Mouse (Mus musculus): ENCODE measurements around the gene Mcm3ap. TPM values are rescaled to one million over a fixed set of nuclear protein-coding genes. Genes with fewer than 3 reads are reported as not detected.

Mcm3ap gene
- polyA plus RNA-seq, 1 experiment = 22.5 TPM

DNA sequence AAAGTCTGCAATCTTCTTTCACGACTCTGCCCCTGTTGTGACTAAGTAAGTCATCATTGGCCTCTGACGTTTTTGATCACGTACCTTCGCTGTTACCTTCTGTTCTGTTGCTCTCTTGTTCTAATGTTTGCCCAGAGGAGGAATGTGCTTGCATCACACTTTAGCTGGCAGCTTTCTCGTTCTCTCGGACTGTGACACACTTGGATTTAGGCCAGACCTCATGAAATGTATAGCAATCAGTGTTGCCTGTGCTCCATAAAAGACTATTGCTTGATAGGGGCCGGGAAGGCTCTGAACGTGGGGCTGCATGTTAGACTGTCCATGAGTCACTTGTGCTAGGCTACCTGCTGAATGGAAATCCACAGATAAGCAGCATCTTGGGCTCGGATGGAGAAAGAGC, 68.9 kb downstream of the Mcm3ap start:
- no peak for TF ChIP-seq GATA1 (IDR thresholded peaks at IDR 0.05; ENCODE audit: low read length)

DNA sequence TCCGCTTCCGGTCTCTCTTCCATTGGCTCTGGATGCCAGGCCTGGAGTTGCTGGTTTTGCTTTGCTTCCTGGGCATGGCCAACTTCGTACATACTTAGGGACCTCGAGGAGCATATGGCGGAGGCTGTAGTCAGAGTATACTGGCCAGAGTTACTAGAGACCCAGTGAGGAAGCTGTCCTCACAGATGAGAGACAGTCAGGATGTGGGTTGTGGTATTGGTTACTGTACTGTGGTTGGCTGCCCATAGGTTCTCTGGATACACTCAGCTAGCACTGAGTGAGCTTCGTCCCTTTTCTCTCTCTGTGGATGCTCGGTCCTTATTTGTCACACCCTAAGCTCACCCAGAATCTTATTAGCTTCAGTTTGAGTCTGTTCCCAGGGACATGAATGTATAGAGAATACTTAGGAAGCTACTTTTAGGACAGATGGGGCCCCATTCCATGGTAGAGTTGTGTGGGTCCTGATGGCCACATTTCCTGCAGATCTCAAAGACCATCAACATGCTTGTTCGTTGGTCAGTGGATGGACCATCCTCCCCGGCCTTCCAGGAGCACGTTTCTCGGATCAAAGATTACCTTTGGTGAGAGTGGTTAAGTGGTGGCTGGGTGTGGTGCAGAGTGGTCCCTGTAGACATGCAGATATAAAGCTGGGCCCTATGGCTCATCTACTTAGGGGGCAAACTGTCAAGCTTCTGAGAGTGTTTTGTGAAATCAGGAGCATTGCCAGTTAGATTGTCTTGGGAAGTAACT, 72.8 kb downstream of the Mcm3ap start:
- no peak for TF ChIP-seq GATA1 (IDR thresholded peaks at IDR 0.05; ENCODE audit: low read length)

DNA sequence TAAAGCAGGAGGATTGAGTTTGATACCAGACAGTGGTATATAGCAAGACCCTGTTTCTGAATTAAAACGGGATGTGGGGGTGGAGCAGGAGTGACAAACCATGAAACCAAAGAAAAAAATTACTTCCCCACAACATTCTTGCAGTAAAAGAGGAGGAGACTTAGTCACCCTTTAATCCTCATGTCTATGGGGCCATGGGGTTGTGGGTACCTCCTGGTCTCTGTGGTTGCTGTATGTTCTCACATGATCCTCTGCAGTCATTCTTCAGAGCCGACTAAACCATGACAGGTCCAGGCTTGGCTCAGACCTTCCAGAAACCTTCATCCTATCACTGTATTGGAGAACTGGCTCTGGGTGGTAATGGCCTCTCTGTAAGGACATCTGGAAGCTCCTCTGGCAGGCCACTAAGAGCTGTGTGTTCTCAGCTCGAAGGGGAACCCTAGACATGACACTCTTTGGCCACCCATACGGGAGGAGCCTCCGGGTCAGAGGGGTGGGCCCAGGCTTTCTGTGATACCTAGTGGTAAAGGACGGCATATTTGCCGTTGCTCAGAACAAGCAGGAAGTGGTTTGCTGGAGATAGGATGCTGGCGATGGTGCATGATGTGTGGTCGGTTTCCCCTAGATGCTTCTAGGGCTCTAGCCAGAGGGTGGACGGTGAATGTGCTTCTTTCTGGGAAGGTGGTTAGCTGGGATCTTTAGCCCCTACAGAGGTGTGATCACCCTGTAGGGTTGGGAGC, 74.1 kb downstream of the Mcm3ap start:
- TF ChIP-seq GATA1 (IDR thresholded peaks at IDR 0.05; ENCODE audit: low read length) = no peak

GRCm38 (mm10) chr10:76546566-76546965, 77.8 kb downstream of the Mcm3ap start:
- no peak for TF ChIP-seq GATA1 (IDR thresholded peaks at IDR 0.05; ENCODE audit: low read length)

DNA sequence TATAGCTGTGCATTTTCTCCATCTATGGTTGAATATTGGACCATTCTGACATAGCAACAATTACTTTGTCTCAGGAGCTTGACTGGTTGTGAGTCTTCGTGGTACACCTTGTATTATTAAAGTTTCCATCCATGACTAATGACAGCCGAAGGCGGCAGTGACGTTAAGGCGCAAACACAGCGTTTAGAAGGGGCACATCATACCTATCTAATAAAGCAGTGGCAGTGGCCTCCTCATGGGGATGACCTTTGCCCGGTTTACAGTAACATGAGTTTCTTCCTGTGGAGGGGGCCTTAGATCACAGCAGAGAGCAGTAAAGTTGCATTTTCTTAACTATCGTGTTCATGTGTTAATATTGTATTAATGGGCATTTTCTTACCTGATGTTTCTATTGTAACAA, 79.5 kb downstream of the Mcm3ap start:
- TF ChIP-seq GATA1 (IDR thresholded peaks at IDR 0.05; ENCODE audit: low read length) = no peak

DNA sequence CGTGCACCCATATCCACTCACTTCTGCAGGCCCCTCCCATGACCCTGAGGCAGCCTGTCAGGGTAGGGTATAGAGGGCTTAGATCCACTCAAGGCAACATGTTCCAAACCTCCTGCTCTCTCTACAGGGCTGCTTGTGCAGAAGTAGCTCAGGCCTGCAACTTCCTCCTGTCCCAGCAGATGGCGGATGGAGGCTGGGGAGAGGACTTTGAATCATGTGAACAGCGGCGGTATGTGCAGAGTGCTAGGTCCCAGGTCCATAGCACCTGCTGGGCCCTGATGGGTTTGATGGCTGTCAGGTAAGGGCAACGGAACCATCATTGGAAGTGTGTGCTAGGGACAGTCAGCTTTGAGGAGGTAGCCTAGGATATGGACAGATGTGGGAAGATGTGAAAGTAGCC, 81.7 kb downstream of the Mcm3ap start:
- TF ChIP-seq GATA1 (IDR thresholded peaks at IDR 0.05; ENCODE audit: low read length) = no peak

GRCm38 (mm10) chr10:76551556-76551955, 82.8 kb downstream of the Mcm3ap start:
- TF ChIP-seq GATA1 (IDR thresholded peaks at IDR 0.05; ENCODE audit: low read length) = no peak

GRCm38 (mm10) chr10:76554061-76554460, 85.3 kb downstream of the Mcm3ap start:
- no peak for TF ChIP-seq GATA1 (IDR thresholded peaks at IDR 0.05; ENCODE audit: low read length)

DNA sequence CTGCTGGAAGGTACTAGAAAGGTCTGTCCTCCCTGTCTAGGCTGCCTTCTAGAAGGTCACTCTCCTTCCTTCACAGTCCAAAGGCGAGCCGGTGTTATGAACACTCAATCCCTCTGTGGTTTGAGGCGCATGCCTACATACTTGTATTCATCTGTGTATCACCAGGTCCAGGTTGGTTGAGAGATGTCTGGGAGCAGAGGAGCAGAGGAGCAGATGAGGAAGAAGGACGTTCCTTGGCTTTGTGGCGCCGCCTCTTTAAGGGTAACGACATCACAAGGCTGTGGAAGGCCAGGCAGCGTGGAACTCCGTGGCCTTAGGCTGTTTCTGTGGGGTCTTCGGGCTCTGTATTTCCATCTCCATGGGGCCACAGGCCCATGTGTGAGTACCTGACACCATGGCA, 93.2 kb downstream of the Mcm3ap start, which contains the start of gene Spatc1l:
Gene Spatc1l, plus strand, starts transcription at position 301 of the 400 bp plus-strand sequence.
- TF ChIP-seq GATA1 (IDR thresholded peaks at IDR 0.05; ENCODE audit: low read length) = no peak

Other genes with a start within 250 kb of the Mcm3ap start
- gene Prmt2, start 231.1 kb upstream of the Mcm3ap start, polyA plus RNA-seq (2012) = 0.16 and 0.36 TPM in 2 replicates
- gene S100b, start 215.1 kb upstream of the Mcm3ap start, polyA plus RNA-seq (2012) = not detected in 2 replicates
- 1.0 and 1.1 TPM in 2 replicates for gene Dip2a, start 123.6 kb upstream of the Mcm3ap start, polyA plus RNA-seq (2012)
- gene AC141477.1, start 28.5 kb upstream of the Mcm3ap start, polyA plus RNA-seq (2012) = not detected in 2 replicates
- gene Pcnt, start 26.1 kb upstream of the Mcm3ap start, polyA plus RNA-seq (2012) = 56.3 and 65.3 TPM in 2 replicates
- 0.04 TPM in 1 of 2 replicates, not detected in the other for gene 2610028H24Rik, start 19.8 kb upstream of the Mcm3ap start, polyA plus RNA-seq (2012)
- gene Ybey, start 187 bp downstream of the Mcm3ap start, polyA plus RNA-seq (2012) = 1.7 and 2.4 TPM in 2 replicates
- 31.5 and 41.9 TPM in 2 replicates for gene Lss, start 62.7 kb downstream of the Mcm3ap start, polyA plus RNA-seq (2012)
- not detected in 2 replicates for gene Spatc1l, start 93.3 kb downstream of the Mcm3ap start, polyA plus RNA-seq (2012)
- gene Ftcd, start 106.7 kb downstream of the Mcm3ap start, polyA plus RNA-seq (2012) = not detected in 2 replicates
- not detected in 2 replicates for gene Col6a2, start 154.7 kb downstream of the Mcm3ap start, polyA plus RNA-seq (2012)